Mouse (Mus musculus): ENCODE results near the gene Fxyd1. TPM values are rescaled to one million over a fixed set of nuclear protein-coding genes. Genes with fewer than 3 reads are reported as not detected.
A peak's percentile ranks its signal among the peaks of the same experiment; 100 is the strongest.

Fxyd1 gene
- not detected in 2 replicates for polyA plus RNA-seq (2012; ENCODE audit: insufficient read depth, low replicate concordance)

- TF ChIP-seq FLI1 (IDR thresholded peaks at IDR 0.05; ENCODE audit: low read length) (no peak), GATA1 (IDR thresholded peaks at IDR 0.05; ENCODE audit: borderline replicate concordance, low read length) (no peak)
- H3K36me3 ChIP-seq (replicated peaks; ENCODE audit: low read length), result no peaks in the 10 kb centered on the region
These were observed at the start of gene Fxyd1 for GRCm38 (mm10) chr7:31057071-31057470. Gene Fxyd1 (minus strand): TSS chr7:31057199.

GRCm38 (mm10) chr7:31106166-31106565, 49.2 kb upstream of the Fxyd1 start:
- Histone ChIP-seq H3K4me1 (peaks cover 57% of the 10 kb centered on the region), H3K4me3 (replicated peaks) (no peak overlapping the region), H3K27me3 (replicated peaks) (peaks cover 29% of the 10 kb centered on the region), H3K36me3 (replicated peaks; ENCODE audit: low read length) (no peaks in the 10 kb centered on the region), H3K9me3 (no peaks in the 10 kb centered on the region)
- no peak for TF ChIP-seq GATA1 (IDR thresholded peaks at IDR 0.05; ENCODE audit: borderline replicate concordance, low read length)
- no peak for TF ChIP-seq FLI1 (IDR thresholded peaks at IDR 0.05; ENCODE audit: low read length)

More at GRCm38 (mm10) chr7:31057071-31057470, at the start of gene Fxyd1:
- Histone ChIP-seq H3K9me3 (no peaks in the 10 kb centered on the region), H3K4me3 (replicated peaks) (no peak within 1 kb of the TSS), H3K27me3 (replicated peaks) (peaks cover 71% of the 10 kb centered on the region), H3K4me1 (peaks cover 32% of the 10 kb centered on the region)

- H3K36me3 ChIP-seq (replicated peaks; ENCODE audit: low read length), result no peaks in the 10 kb centered on the region
- H3K4me1 ChIP-seq, result peaks cover 52% of the 10 kb centered on the region
- H3K27me3 ChIP-seq (replicated peaks), result peaks cover 29% of the 10 kb centered on the region
- peak overlapping the region; percentile 3 for H3K4me3 ChIP-seq (replicated peaks)
- TF ChIP-seq GATA1 (IDR thresholded peaks at IDR 0.05; ENCODE audit: borderline replicate concordance, low read length) (no peak), FLI1 (IDR thresholded peaks at IDR 0.05; ENCODE audit: low read length) (no peak)
- no peaks in the 10 kb centered on the region for H3K9me3 ChIP-seq
These were observed 48.2 kb upstream of the Fxyd1 start for GRCm38 (mm10) chr7:31105061-31105768.

- Histone ChIP-seq H3K4me1 (peaks cover 18% of the 10 kb centered on the region), H3K4me3 (replicated peaks) (no peak overlapping the region), H3K27me3 (replicated peaks) (peaks cover 42% of the 10 kb centered on the region), H3K36me3 (replicated peaks; ENCODE audit: low read length) (no peaks in the 10 kb centered on the region), H3K9me3 (peaks cover 5% of the 10 kb centered on the region; the same call in 1 of the 2 replicates)
- no peak for TF ChIP-seq FLI1 (IDR thresholded peaks at IDR 0.05; ENCODE audit: low read length)
- no peak for TF ChIP-seq GATA1 (IDR thresholded peaks at IDR 0.05; ENCODE audit: borderline replicate concordance, low read length)
These were observed 43.8 kb upstream of the Fxyd1 start for GRCm38 (mm10) chr7:31100786-31101185.

DNA sequence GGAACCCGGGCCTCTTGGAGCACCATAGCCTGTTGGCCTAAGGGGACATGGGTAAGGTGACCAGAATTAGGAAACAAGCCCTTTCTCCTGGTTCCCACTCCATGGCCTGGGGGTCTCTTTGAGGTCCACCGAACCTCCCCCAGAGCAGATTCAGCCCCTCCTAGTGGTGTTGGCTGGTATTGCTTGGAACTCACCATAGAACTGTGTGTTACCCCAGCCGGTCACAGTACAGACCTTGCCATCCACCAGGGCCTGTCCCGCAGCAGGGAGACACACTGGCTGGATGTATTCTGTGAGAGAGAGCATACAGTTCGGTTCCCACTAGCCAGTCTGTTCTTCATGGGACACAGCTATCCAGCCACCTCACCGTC, 42.6 kb upstream of the Fxyd1 start:
- Histone ChIP-seq H3K36me3 (replicated peaks; ENCODE audit: low read length) (no peaks in the 10 kb centered on the region), H3K27me3 (replicated peaks) (peaks cover 46% of the 10 kb centered on the region), H3K4me3 (replicated peaks) (no peak overlapping the region), H3K4me1 (peaks cover 14% of the 10 kb centered on the region), H3K9me3 (peaks cover 5% of the 10 kb centered on the region; the same call in 1 of the 2 replicates)
- no peak for TF ChIP-seq FLI1 (IDR thresholded peaks at IDR 0.05; ENCODE audit: low read length)
- TF ChIP-seq GATA1 (IDR thresholded peaks at IDR 0.05; ENCODE audit: borderline replicate concordance, low read length), result no peak

DNA sequence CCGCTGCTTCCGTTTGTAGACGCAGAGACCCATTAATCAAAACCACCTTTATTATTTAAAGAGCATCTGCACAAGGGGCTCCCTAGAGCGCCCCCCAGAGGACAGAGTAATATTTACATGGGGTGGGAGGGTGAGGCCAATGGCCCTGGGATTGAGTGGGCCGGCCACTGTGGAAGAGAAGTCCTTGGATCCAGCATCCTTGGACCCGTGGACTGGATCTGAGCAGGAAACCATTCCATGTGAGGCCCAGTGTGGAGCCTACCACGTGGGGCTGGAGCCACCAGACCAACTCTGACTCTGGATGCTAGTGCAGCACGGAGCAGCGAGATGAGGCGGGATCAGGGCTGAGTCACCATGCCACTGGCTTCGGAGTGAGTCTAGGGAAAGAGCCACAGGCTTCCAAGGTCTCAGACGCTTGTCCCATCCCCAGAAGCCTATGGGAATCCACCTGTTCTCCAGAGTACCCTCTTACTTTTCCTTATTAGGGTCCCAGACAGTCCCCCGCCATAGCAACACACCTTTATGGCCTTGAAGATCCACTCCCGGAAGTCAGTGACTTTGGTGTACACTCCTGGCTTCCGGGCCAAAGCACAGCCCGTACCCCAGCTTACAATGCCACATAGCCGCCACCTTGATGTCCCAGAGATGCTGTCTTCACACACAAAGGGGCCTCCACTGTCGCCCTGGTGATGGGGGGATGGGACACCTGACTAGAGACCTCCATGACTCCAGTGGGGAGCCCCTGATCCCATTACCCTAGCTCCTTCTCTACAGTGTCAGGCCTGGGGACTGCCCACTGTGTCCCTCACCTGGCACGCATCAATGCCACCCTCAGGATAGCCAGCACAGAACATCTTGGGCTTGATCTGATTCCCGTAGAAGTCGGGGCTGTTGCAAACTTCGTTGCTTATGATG, 42.0 kb upstream of the Fxyd1 start:
- H3K36me3 ChIP-seq (replicated peaks; ENCODE audit: low read length), result no peaks in the 10 kb centered on the region

DNA sequence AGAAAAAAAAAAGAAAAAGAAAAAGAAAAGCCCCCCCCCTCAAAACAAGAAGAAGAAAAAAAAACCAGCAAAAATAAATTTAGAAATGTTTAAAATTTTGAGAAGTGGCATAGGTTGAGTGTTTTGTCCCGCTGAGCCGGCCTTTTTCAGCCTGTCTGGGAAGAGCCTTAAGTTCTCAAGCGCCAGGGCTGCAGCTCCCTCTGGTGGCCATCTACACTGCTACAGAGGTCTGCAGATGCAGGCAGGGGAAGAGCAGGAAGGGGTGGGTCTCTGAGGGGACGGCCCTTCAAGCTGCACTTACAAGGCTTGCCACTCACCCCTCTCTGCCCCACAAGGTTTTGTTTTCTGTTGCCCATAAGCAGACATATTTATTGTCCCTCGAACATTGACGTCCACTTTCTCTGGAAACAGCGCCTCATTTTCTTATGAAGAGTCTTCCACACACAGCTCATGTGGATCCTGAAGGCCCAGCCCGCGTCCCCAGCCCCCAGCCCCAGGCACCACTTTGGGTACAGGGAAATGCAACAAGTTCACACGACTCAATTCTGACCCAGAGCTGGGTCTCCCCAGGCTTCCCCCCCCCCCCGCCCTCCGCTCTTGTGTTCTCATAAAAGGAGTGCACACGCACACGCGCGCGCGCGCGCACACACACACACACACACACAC, 40.7 kb upstream of the Fxyd1 start:
- Histone ChIP-seq H3K27me3 (replicated peaks) (peaks cover 48% of the 10 kb centered on the region), H3K36me3 (replicated peaks; ENCODE audit: low read length) (no peaks in the 10 kb centered on the region), H3K4me1 (peaks cover 14% of the 10 kb centered on the region), H3K4me3 (replicated peaks) (peak overlapping the region; percentile 76), H3K9me3 (peaks cover 5% of the 10 kb centered on the region; the same call in 1 of the 2 replicates)
- TF ChIP-seq GATA1 (IDR thresholded peaks at IDR 0.05; ENCODE audit: borderline replicate concordance, low read length), result no peak
- TF ChIP-seq FLI1 (IDR thresholded peaks at IDR 0.05; ENCODE audit: low read length), result no peak

More for the DNA sequence above, 42.0 kb upstream of the Fxyd1 start:
- H3K27me3 ChIP-seq (replicated peaks), result peaks cover 50% of the 10 kb centered on the region
- H3K4me1 ChIP-seq, result peaks cover 14% of the 10 kb centered on the region
- H3K4me3 ChIP-seq (replicated peaks), result no peak overlapping the region
- peaks cover 5% of the 10 kb centered on the region; the same call in 1 of the 2 replicates for H3K9me3 ChIP-seq
- TF ChIP-seq GATA1 (IDR thresholded peaks at IDR 0.05; ENCODE audit: borderline replicate concordance, low read length) (no peak), FLI1 (IDR thresholded peaks at IDR 0.05; ENCODE audit: low read length) (no peak)

- no peak overlapping the region for H3K4me3 ChIP-seq (replicated peaks)
- TF ChIP-seq FLI1 (IDR thresholded peaks at IDR 0.05; ENCODE audit: low read length), result no peak
- no peak for TF ChIP-seq GATA1 (IDR thresholded peaks at IDR 0.05; ENCODE audit: borderline replicate concordance, low read length)
- no peaks in the 10 kb centered on the region for H3K36me3 ChIP-seq (replicated peaks; ENCODE audit: low read length)
- H3K9me3 ChIP-seq, result peaks cover 5% of the 10 kb centered on the region; the same call in 1 of the 2 replicates
- H3K4me1 ChIP-seq, result peaks cover 14% of the 10 kb centered on the region
- peaks cover 47% of the 10 kb centered on the region for H3K27me3 ChIP-seq (replicated peaks)
These were observed 40.0 kb upstream of the Fxyd1 start for GRCm38 (mm10) chr7:31096892-31097564.

Data from megakaryocyte, embryonic 14.5 days (primary cell).